16 mouse cellular contexts compared by ENCODE assay signal in genomic region chr2:165809901-165810477, GRCm38 (mm10).
"Had no signal": no experiment of that assay in that cellular context is flagged by ENCODE, and none has a peak within 500 bp of the region (broad histone marks: within the 10 kb centered on the region; RNA-seq: fewer than 3 reads in every experiment).

No protein-coding gene starts in this region.

- ATAC-seq: midbrain, embryonic 15.5 days had no signal

- H3K4me1 ChIP-seq: midbrain, embryonic 10.5 days; midbrain, embryonic 12.5 days; neural tube, embryonic 12.5 days had no signal

- H3K4me3 ChIP-seq: midbrain, embryonic 10.5 days; midbrain, embryonic 12.5 days; midbrain, embryonic 15.5 days; neural tube, embryonic 12.5 days had no signal

- H3K27ac ChIP-seq: liver, embryonic 14.5 days; midbrain, embryonic 10.5 days; midbrain, embryonic 12.5 days; midbrain, embryonic 15.5 days; neural tube, embryonic 12.5 days had no signal

- H3K9me3 ChIP-seq: midbrain, embryonic 10.5 days; midbrain, embryonic 12.5 days; midbrain, embryonic 15.5 days; neural tube, embryonic 12.5 days had no signal

- H3K9ac ChIP-seq: liver, embryonic 14.5 days; lung, embryonic 14.5 days; midbrain, embryonic 12.5 days; midbrain, embryonic 15.5 days; neural tube, embryonic 12.5 days had no signal

- DNase-seq: lung, adult 18-20 months; lung, embryonic 14.5 days; lung, postnatal 10 days; lung, postnatal 4 days; retina, postnatal 1 day; right cerebral cortex, adult 18-20 months; right cerebral cortex, postnatal 25 days; right cerebral cortex, postnatal 4 days; spleen, adult 18-20 months; thymus, adult 2 months; thymus, postnatal 25 days had no signal

- H3K27me3 ChIP-seq: midbrain, embryonic 12.5 days; midbrain, embryonic 15.5 days; neural tube, embryonic 12.5 days had no signal

- H3K4me2 ChIP-seq: lung, embryonic 14.5 days; midbrain, embryonic 12.5 days; midbrain, embryonic 15.5 days; neural tube, embryonic 12.5 days had no signal
